Mouse (Mus musculus) erythroblast, embryonic 14.5 days (primary cell): ENCODE data around the gene Slc22a12.

Source experiments
- GATA1 ChIP-seq: IDR thresholded peaks from 2 replicates; pipeline ENCODE4 v1.6.1; 2012; ENCODE audit warnings: low read length, inconsistent platforms, mixed read lengths
- TAL1 ChIP-seq: IDR thresholded peaks from 3 replicates; pipeline ENCODE4 v1.6.1; 2012; ENCODE audit warnings: low read length, inconsistent platforms, mixed read lengths

DNA sequence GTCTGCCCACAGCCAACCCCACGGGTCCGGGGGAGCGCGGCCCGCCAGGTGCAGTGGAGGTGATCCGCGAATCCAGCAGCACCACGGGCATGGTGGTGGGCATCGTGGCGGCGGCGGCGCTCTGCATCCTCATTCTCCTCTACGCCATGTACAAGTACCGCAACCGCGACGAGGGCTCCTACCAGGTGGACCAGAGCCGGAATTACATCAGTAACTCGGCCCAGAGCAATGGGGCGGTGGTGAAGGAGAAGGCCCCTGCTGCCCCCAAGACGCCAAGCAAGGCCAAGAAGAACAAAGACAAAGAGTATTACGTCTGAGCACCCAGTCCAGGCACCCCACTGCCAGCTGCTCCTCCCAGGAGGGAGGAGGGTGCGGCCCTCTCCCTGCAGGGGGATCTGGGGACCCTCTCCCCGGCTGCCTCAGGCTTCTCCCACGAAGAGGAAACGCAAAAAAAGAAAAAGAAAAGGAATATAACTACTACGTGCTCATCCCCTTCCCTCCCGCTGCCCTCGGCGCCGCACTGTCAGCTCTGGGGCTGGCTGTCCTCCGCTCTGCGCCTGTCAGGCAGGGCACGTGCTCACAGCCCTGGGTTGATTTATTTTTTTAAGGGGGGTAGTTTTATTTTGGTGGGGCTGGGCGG, 10.9 kb downstream of the Slc22a12 start:
- TF ChIP-seq TAL1 (no peak), GATA1 (no peak)
